Mouse (Mus musculus): ENCODE measurements around the gene Gpd1l.
A peak's percentile ranks its signal among the peaks of the same experiment; 100 is the strongest.

Gpd1l gene

GRCm38 (mm10) chr9:114925571-114925970, 8.2 kb downstream of the Gpd1l start:
- no peak for DNase-seq (ENCODE audit: low spot score)

- DNase-seq (ENCODE audit: low spot score), result no peak
These were observed 8.7 kb downstream of the Gpd1l start for GRCm38 (mm10) chr9:114925039-114925438.

- no peak for DNase-seq (ENCODE audit: low spot score)
These were observed 9.3 kb downstream of the Gpd1l start for GRCm38 (mm10) chr9:114924511-114924910.

GRCm38 (mm10) chr9:114922209-114922608, 11.6 kb downstream of the Gpd1l start:
- no peak for DNase-seq (ENCODE audit: low spot score)

GRCm38 (mm10) chr9:114921352-114922081, 12.3 kb downstream of the Gpd1l start:
- no peak for DNase-seq (ENCODE audit: low spot score)

- no peak for DNase-seq (ENCODE audit: low spot score)
These were observed 13.2 kb downstream of the Gpd1l start for GRCm38 (mm10) chr9:114920569-114920968.

GRCm38 (mm10) chr9:114912680-114913649, 20.8 kb downstream of the Gpd1l start:
- no peak for DNase-seq (ENCODE audit: low spot score)

GRCm38 (mm10) chr9:114907509-114907908, 26.3 kb downstream of the Gpd1l start:
- no peak for DNase-seq (ENCODE audit: low spot score)

GRCm38 (mm10) chr9:114895919-114896318, 37.9 kb downstream of the Gpd1l start:
- DNase-seq (ENCODE audit: low spot score), result no peak

- DNase-seq (ENCODE audit: low spot score), result no peak
These were observed 40.8 kb downstream of the Gpd1l start for GRCm38 (mm10) chr9:114892974-114893373.

GRCm38 (mm10) chr9:114890377-114890776, 43.4 kb downstream of the Gpd1l start:
- no peak for DNase-seq (ENCODE audit: low spot score)

- no peak for DNase-seq (ENCODE audit: low spot score)
These were observed 44.9 kb downstream of the Gpd1l start for GRCm38 (mm10) chr9:114888856-114889407.

GRCm38 (mm10) chr9:114887699-114888098, 46.1 kb downstream of the Gpd1l start:
- DNase-seq (ENCODE audit: low spot score), result no peak

- no peak for DNase-seq (ENCODE audit: low spot score)
These were observed 47.7 kb downstream of the Gpd1l start for GRCm38 (mm10) chr9:114885991-114886662.

GRCm38 (mm10) chr9:114885564-114885963, 48.2 kb downstream of the Gpd1l start:
- DNase-seq (ENCODE audit: low spot score), result no peak

GRCm38 (mm10) chr9:114881977-114882376, 51.8 kb downstream of the Gpd1l start:
- no peak for DNase-seq (ENCODE audit: low spot score)

- peak; percentile 11 for DNase-seq (ENCODE audit: low spot score)
These were observed 78.5 kb downstream of the Gpd1l start for GRCm38 (mm10) chr9:114855327-114855726.

- DNase-seq (ENCODE audit: low spot score), result no peak
These were observed 79.1 kb downstream of the Gpd1l start for GRCm38 (mm10) chr9:114854686-114855085.

GRCm38 (mm10) chr9:114853336-114853735, 80.5 kb downstream of the Gpd1l start:
- no peak for DNase-seq (ENCODE audit: low spot score)

- no peak for DNase-seq (ENCODE audit: low spot score)
These were observed 82.2 kb downstream of the Gpd1l start for GRCm38 (mm10) chr9:114851419-114852190.

All from ovary, adult 18-20 months (tissue).